Mouse (Mus musculus): Measurements from ENCODE around the gene Fez2. TPM values are rescaled to one million over a fixed set of nuclear protein-coding genes. Genes with fewer than 3 reads are reported as not detected.

Fez2 gene
- total RNA-seq, 2 experiments from 2014 or later = 31.6 to 34.9 TPM

DNA sequence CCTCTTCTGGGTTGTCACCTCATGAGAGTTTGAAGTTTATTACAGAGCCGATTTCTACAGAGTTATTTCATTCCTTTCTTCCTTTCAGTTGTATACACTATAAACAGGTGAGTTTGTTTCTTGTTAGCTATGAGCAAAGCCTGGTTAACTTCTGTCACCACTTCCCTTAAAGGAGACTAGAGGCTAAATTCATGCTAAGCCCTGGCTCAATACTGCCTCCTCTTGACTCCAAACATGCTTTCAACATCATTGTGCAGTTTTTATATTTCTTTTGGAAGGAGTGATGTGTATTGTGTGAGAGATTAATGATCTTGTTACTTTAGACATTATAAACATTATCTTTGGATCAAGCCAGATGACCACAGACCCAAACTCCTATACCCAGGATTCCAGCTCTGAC lies 47.5 kb downstream of the Fez2 start:
- DNase-seq (ENCODE audit: low spot score in 2 of 2) = no peak

DNA sequence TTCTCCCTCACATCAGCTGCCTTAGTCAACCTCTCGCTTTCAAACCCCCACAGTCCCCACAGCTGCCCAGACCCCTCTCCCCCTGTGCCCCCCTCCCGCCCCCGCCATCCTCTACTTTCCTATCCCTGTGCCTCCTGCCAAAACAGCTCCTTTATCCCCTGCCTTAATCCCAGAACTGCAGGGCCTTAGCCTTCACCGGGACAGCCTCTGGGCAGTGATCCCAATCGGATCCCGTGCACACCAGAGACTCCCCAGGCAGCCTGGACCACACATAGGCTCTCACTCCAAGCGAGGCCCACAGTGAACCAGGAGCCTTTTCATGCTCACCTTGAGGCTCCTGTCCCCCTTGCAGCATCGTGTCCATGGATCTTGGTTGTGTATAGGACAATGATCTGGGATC lies 49.5 kb downstream of the Fez2 start:
- DNase-seq (ENCODE audit: low spot score in 2 of 2) = no peak

DNA sequence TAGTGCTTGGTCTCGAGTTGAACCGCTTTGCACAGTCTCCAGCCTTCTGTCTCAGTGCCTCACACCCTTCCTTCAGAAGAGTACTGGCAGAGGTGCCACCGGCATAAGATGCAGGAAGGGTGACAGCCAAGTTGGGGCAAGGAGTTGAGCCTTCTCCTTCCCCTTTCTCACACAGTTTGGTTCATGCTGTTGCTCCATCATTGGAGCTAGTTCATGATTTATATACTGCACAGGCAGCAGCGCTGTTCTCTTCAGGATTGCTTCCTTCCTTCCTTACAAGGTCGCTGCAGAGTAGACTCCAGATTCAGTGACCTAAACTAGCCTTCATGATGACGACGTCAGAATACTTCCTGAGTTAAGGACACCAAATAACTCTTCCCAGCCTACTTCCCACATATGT lies 51.9 kb downstream of the Fez2 start:
- DNase-seq (ENCODE audit: low spot score in 2 of 2) = no peak

DNA sequence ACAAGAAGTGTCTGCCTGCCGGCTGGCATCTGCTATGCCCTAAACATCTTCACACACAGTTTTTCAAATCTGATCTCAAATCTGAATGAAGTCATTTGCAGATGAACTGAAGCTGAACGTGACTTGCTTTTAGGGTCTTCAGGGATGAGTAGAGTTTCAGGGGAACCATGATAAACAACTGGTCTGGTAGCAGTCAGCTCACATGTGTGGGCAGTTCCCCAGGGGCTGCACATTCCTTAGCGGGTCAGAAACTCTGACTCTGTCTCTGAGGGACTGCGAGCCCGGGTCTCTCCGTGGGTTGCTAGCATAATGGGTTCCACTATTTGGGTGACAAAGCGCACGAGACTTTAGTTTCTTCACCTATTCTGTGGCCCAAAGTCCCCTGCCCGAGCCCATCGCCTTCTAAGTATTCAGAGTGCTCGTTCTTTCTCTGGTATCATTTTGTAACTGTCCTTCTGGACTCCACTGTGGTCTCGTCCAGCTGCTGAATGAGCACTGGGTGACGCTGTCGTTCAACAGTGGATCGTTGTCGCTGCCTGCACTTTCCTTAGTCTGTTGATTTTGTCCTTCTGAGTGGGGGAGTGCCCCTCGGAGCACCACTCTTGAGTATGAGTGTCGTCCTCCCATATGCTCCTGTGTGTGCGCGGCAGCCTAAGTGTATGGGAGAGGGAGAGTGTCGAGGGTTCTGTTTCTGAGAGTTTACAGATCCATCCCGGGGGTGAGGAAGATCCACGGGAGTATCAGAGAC lies 53.2 kb downstream of the Fez2 start:
- DNase-seq (ENCODE audit: low spot score in 2 of 2) = no peak

DNA sequence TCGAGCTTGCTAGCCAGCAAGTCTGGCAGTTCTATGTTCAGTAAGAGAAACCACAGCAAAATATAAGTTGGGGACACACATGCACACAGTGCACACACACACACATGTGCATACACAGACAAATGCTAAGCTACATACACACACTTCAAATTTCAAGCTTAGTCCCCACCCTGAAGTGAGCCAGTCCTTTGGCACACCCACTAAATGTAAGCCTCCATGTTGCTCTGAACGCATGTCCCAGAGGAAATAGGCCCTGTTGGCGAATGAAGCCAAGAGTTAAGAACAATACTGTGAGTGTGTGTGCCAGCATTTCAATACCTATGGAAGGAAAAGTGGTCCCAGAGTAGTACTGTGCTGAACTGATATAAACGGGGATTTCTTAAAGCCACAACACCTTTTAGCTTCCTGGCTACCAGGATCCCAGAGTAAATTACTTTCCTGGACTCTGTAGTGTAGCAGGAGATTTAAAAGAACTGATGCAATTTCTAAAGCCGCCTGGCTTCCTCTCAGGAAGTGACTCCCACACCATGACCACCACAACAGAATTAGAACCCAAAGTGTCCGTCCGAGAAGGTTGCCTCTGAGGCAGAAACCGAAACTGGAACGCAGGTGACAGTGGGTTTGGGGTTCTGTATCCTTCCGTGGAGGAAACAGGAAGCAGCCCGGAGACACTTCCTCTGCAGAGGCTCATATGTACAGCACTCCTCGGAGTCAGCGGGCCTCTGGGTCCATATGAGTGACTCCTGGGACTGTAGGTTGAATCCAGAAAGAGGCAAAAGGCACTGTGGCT lies 55.8 kb downstream of the Fez2 start:
- DNase-seq (ENCODE audit: low spot score in 2 of 2) = no peak

DNA sequence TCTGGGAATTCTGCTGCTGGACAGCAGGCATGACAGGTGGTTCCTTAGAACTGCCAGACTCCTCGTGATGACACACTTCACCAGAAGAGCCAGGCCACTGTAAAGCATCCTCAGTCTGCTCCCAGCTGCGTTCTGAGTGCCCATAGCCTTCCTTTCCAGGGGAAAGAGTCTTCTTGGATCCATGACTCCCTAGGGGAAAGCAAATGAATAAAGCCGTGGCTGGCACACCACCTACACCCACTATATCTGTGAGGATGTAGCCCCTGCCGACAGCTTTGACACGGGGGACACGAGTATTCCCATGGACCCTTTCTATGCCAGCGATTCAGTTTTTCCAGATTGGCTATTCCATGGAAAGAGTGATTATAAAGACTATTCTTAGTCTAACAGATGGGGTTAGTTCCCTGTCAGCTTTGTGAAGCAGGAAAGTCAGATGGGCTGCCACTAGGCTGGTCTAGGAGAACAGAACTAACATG lies 59.7 kb downstream of the Fez2 start:
- peak; percentile 42 to 80 for DNase-seq (ENCODE audit: low spot score in 2 of 2)

DNA sequence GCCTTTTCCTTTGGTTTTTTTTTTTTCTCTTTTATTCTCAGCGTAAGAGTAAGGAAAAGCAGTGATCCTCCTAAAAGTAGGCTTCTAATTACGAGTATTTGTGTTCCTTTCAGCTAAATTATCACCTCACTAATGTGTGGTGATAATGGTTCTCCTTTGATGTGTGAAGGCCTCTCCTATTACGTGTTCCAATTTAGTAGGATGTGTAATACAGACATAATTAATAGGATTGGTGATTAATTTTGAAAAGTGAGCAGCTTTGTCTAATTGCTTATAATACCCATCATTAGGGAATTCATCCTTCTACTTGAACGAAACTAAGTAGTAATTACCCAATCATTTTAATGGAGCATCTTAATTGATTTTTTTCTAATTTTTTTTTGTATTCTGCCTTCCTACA lies 60.2 kb downstream of the Fez2 start:
- no peak for DNase-seq (ENCODE audit: low spot score in 2 of 2)

DNA sequence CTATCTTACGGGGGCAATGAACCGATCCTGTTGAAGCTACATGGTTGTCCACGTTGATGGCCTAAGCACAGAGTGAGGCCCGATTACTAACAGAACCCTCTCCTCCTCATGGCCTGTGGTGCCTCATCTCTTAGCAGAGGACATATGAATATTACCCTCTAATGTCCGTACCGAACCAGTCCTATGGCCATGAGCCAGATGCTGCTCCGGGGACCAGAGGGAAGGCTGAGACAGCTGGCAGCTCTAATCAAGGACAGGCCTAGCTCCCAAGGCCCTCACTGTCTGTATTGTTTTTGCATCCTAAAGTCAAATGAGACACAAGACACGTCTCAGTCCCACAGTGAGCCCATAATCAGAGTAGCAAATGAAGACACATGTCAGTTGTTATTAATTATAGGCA lies 62.3 kb downstream of the Fez2 start:
- no peak for DNase-seq (ENCODE audit: low spot score in 2 of 2)

DNA sequence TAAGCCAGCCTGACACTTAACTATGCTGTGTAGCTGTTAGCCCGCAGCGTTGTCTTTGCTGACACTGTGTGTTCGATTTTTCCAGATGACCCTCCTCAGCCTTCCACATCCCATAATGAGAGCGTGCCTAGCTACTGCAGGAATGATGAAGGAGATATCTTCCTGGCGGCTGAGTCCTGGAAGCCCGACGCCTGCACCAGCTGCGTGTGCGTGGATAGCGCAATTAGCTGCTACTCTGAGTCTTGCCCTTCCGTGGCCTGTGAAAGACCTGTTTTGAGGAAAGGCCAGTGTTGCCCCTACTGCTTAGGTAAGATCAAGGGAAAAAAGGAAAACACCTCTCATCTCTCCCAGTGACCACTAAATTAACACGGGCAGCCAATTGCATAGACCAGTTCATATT lies 63.1 kb downstream of the Fez2 start:
- no peak for DNase-seq (ENCODE audit: low spot score in 2 of 2)

DNA sequence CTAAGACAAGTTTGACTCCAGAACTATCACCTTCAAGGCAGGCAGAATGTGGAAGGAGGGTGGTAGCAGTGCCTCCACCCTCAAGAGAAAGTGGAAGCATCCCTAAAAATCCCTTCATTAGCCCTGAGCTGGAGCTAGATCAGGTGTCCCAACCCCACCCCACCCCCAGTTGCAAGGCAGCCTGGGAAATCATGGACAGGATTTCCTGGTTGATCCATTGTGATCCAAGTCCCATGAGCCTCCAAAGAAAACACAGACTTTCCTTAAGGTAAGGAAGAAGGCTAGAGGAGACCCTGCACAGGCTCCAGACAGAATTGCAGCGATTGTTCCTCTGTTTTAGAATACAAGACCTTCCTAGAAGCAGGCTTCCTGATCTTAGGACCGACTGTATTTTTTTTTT lies 63.5 kb downstream of the Fez2 start:
- DNase-seq (ENCODE audit: low spot score in 2 of 2) = no peak

DNA sequence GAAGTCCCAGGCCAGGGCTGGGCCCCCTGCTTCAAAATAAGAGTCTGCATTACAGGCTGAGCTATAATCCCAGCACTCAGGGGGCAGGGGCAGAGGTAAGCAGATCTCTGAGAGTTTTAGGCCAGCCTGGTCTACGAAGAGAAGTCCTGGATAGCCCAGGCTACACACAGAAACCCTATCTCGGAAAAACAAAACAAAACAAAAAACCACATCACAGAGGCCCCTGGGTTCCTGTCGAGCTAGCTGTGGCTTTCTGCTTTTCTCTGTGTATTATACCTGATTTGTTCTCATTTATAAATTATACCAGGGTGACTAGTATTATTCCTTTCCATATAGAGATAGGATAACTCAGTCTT lies 65.5 kb downstream of the Fez2 start:
- no peak for DNase-seq (ENCODE audit: low spot score in 2 of 2)

DNA sequence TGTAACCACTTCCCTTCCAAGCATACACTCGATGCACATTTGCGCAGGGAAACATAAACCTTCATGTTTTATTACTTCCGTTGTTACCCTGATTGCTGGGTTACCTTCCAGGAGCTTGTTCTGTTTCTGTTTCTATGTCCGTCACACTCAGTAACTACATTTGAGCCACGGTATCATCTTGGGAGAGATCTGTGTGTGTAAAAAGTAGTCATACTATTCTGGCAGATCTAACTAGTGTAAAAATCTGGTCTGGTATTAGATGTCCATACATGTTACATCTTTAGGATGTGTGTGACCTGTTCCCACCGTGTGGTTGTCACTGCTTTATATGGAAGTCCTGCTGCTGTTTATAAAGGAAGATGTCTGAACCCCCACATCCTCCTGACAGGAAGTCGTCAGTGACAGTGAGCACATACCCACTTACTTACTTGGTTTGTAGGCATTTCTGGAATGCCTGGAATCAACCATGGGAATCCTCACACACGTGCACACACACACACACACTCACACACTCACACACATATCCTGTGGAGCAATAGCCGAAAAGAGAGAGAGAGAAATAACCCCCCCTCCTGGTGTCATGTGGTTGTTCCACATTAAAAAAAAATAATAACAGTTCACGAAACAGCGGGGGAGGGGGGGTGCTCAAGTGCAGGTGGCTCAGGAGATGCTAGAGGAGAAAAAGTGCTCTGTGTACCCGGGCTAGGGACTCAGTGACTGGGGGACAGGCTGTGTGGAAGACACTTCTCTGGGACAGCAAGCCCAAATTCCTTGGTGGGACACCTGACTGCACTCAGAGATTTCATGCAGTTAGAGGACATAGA lies 66.1 kb downstream of the Fez2 start:
- DNase-seq (ENCODE audit: low spot score in 2 of 2) = no peak

DNA sequence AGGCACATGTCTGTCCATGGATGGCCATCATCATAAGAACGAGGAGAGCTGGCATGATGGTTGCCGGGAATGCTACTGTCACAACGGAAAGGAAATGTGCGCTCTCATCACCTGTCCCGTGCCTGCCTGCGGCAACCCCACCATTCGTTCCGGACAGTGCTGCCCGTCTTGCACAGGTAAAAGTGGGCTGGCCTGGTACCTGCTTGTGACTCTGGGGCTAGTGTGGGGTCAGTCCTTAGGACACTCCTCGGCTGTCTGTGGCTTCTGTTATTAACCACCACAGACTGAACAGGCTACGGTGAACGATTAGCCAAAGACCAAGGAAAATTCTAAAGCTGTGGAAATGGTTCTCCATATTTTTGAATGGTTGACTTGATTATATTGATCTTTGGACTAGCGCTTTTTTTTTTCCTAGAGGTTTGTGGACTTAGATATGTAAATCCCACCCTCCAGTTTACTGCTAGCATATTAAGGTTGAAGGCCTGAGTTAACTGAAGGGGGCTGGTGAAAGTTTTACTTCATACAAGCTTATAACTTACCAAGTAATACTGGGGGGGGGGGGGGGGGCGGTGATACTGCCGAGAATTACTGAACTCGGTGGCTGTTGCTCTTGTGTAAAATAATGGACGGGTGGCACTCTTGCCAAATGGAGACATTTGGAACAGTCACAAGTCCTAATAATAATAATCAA lies 70.7 kb downstream of the Fez2 start:
- DNase-seq (ENCODE audit: low spot score in 2 of 2) = no peak

DNA sequence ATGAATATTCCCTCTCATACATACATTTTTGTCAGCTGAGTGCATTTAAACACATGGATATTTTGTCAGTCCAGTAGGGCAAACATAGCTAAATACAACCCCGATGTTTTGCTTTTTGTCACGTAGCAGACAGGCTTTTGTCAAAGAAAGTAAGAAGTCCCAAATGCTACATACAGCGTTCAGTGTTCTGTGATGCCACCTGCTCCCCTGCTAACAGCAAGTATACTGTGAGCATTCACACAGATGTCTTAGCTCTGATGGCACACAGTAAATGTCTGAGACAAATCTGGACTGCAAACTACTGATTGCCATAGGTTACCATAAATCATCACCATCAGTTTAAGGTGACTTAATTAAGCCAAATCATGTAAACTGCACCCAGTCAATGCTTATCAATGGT lies 74.3 kb downstream of the Fez2 start:
- DNase-seq (ENCODE audit: low spot score in 2 of 2) = peak in 1 of 2 experiments; percentile 39

DNA sequence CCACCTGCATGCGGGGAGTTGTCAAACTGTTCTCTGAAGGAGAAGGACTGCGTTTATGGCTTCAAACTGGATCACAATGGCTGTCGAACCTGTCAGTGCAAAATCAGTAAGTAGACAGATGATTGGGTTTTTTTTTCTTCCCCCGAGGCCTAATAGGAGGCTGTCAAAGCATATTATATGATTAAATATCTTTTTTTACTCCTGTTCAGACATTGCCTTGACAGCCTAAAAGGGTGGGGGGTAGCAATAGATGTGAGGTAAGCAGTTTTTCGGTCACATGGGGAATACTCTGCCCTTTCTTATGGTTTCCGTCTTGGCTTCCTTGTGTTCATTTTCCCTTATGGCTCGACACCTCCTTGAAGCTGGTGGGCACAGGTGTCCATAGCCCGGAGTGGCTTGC lies 82.7 kb downstream of the Fez2 start:
- no peak for DNase-seq (ENCODE audit: low spot score in 2 of 2)

DNA sequence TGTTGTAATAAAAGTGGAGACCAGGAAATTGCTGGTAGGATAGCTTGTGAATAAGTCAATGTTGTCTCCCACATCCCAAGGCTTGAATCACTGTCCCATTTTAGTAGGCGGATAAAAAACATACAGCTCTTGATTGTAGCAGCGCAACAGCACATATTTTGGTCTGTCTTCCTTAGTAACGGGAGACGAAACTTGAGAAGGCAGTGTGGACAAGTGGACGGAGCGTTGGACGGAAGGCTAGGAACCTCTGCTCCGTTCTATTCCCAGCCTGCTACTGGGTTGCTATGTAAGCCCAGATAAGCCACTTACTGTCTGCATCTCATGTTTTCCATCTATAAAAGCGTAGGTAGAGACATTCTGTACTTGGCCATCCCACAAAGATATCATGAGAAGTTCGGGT lies 84.7 kb downstream of the Fez2 start:
- no peak for DNase-seq (ENCODE audit: low spot score in 2 of 2)

DNA sequence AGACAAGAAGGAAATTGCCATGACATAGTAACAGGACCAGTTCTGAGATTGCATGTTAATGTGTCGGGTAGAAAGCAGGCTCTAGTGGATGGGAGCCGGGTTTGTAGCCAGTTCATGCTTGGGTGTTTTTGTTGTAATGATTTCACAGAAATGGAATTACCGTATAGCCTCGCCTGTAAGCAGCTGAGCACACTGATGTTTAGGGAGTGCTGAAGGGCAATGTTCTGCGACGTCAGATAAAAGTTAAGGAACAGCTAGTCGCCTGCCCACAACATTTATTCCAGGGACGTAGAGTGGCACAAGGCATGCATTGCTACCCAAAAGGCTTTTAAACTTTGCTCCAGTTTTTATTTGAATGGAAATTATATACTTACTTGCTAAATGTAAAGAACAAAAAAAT lies 86.5 kb downstream of the Fez2 start:
- DNase-seq (ENCODE audit: low spot score in 2 of 2) = no peak

DNA sequence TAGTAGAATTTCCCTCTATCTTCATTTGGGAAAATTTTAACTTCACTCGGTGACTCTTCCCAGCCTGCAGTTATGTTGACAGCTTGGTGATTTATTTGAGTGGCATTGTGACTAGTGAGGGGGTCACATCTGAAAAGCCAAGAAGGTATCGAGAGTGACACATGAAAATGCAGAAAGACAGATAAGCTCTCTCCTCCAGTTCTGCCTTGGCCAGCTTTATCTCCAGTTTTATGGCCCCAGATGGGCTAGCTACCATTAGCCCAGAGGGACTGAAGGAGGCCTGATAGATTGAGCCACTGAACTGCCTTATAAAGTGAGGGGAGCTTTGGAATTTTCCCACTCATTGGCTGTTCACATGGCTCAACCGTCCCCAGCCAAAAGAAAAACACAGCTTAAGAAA lies 89.7 kb downstream of the Fez2 start:
- DNase-seq (ENCODE audit: low spot score in 2 of 2) = no peak

DNA sequence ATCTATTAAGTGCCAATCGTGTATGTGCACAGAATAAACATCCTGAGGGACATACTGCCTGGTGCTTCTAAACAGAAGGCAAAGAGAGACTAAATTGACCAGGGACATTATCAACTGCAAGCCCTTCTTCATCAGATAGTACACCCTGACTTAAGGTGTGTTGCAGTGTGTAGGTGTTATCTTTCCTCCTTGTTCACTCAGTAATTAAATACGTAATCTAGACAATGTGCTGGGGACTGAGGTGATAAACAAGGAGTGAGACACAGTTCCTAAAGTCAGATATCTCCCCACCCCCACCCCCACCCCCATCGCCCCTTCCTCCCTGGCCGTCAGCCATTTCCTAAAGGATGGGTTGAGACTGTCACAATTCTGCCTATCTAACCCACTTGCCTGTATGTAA lies 90.8 kb downstream of the Fez2 start:
- DNase-seq (ENCODE audit: low spot score in 2 of 2) = no peak

DNA sequence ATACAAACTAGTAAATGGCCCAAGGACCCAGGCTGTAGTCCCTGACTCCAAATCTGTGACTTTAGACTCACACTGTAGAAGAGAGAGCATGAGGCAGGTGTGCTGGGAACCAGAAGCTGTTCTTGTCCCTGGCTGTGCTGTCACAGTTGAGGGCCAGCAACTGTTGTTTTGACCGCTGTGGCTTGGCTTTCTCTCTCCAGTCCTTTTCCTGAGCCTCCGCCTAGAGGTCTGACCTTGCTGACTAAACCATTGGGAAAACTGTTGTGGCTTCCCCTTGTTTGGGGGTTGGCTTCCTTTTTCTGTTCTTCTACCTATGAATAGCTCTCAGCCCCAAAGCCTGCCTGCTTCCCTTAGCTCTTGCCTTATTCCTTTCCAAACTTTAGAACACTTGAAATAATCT lies 91.6 kb downstream of the Fez2 start:
- DNase-seq (ENCODE audit: low spot score in 2 of 2) = no peak

DNA sequence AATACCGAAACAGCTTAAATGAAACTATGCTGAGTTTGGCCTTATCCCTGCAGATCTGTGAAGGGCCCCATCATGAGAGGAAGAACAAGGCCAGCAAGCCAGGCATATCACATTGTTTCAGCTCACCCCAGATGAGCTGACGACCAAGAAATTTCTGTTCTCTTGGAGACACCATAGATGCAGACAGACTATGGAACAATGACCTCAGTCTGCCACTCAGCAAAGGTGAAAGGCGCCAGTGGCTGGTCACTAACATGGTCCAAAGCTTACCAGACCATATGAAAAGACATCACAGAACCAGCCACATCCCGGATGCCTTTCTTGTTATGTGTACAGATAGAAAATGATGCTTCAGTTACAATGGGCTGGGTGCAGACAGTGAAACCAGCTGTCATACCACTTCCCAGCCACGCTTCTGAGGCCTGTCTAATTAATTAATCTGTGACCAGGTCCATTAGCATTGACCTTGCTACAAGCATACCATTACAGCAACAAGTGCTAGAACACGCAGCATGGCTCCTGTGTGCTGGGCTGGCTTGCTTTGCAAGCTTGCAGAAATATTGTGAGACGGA lies 92.1 kb downstream of the Fez2 start:
- no peak for DNase-seq (ENCODE audit: low spot score in 2 of 2)
